Mouse (Mus musculus): ENCODE measurements around the gene Gm15737. TPM values are rescaled to one million over a fixed set of nuclear protein-coding genes. Genes with fewer than 3 reads are reported as not detected.
A peak's percentile ranks its signal among the peaks of the same experiment; 100 is the strongest.

Gene Gm15737
- polyA plus RNA-seq, 1 experiment from 2014 or later: 0.39 TPM

DNA sequence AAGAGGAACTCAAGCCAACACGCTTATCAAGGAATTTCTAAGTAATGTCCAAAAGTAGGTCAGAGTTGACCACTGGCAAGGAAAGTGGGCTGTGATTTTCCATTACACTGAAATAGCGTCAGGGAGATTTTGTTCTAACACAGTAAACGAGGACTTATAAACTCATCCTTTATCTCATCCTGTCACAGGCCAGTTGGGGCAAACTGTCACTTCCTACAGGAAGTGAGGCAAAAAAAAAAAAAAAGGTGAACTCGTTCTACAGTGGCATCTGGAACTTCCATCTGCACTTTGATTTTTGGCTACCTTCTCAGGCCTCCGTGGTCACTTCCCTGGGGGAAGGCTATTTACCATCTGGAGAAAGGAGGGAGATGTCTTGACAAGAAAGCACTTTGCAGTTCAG is 5.7 kb downstream of the Gm15737 start:
- no peak overlapping the region for H3K4me2 ChIP-seq (ENCODE audit: low read length)
- no peak overlapping the region for H3K9ac ChIP-seq (ENCODE audit: low read length)
- 36% methylated on average over 5 of the region's 5 CpGs for WGBS
- H3K27ac ChIP-seq (replicated peaks in 1 of 2; ENCODE audit: control insufficient read depth in 1 of 2, insufficient read depth in 1 of 2, low read depth in 2 of 2, low read length in 2 of 2): no peak overlapping the region; a peak in 2 of 4 replicates
- H3K27me3 ChIP-seq (ENCODE audit: control insufficient read depth, insufficient read depth, low read length): no peaks in the 10 kb centered on the region
- ATAC-seq (ENCODE audit: insufficient number of reproducible peaks, insufficient read depth, low FRiP score, low read depth): no peak
- H3K4me3 ChIP-seq (ENCODE audit: control insufficient read depth in 1 of 2, insufficient read depth in 1 of 2, low read depth in 1 of 2, low read length in 2 of 2): no peak overlapping the region
- peaks cover 62% of the 10 kb centered on the region for H3K36me3 ChIP-seq (ENCODE audit: control insufficient read depth, insufficient read depth, low read length)
- H3K4me1 ChIP-seq (ENCODE audit: control insufficient read depth in 2 of 2, insufficient read depth in 2 of 2, low read length in 2 of 2): peaks cover 11 to 19% of the 10 kb centered on the region in 2 experiments
- H3K9me3 ChIP-seq (ENCODE audit: control insufficient read depth, low read length): no peaks in the 10 kb centered on the region

DNA sequence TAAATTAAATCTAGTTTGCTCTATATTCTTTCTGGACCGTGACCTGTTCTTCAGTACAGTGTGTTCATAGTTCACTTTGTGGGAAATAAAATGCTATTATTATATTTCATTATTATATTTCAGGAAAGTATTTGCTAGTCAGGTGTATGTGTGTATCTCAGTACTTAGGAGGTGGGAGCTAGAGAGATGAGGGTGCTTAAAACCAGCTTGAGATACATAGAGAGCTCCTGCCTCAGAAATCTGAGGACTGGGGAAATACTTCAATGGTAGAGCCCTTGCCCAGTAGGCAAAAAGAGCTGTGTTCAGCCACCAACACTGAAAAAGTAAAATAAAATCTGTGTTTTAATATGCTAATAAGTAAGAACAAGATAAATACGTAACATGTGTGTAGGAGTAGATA is 6.2 kb downstream of the Gm15737 start:
- peaks cover 65% of the 10 kb centered on the region for H3K36me3 ChIP-seq (ENCODE audit: control insufficient read depth, insufficient read depth, low read length)
- H3K27me3 ChIP-seq (ENCODE audit: control insufficient read depth, insufficient read depth, low read length): no peaks in the 10 kb centered on the region
- no peak overlapping the region for H3K9ac ChIP-seq (ENCODE audit: low read length)
- no peak for ATAC-seq (ENCODE audit: insufficient number of reproducible peaks, insufficient read depth, low FRiP score, low read depth)
- H3K4me1 ChIP-seq (ENCODE audit: control insufficient read depth in 2 of 2, insufficient read depth in 2 of 2, low read length in 2 of 2): peaks cover 6 to 14% of the 10 kb centered on the region in 2 experiments
- no peak overlapping the region for H3K4me2 ChIP-seq (ENCODE audit: low read length)
- no peak overlapping the region for H3K4me3 ChIP-seq (ENCODE audit: control insufficient read depth in 1 of 2, insufficient read depth in 1 of 2, low read depth in 1 of 2, low read length in 2 of 2)
- 88% methylated on average over 2 of the region's 2 CpGs for WGBS
- H3K9me3 ChIP-seq (ENCODE audit: control insufficient read depth, low read length): no peaks in the 10 kb centered on the region
- H3K27ac ChIP-seq (replicated peaks in 1 of 2; ENCODE audit: control insufficient read depth in 1 of 2, insufficient read depth in 1 of 2, low read depth in 2 of 2, low read length in 2 of 2): no peak overlapping the region

DNA sequence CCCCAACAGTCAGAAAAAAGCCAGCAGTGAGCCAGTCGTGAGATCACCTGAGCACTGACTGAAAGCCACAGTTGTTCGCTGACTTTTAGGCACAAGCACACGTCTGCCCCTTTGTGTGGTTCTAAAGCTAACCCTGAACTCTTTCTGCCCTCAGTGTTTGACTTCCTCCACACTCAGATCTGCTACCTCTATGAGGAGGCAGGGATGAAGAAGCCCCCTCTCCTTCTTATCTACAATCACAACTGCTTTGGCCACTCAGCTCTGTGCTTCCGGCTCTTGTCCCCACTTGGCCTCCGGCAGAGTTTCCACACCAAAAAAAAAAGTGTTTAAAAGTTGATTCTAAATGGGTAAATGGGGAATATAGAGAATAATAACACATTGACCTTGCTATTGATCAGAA is 7.0 kb downstream of the Gm15737 start:
- WGBS: 42% methylated on average over 5 of the region's 5 CpGs
- Histone ChIP-seq H3K27ac (replicated peaks in 1 of 2; ENCODE audit: control insufficient read depth in 1 of 2, insufficient read depth in 1 of 2, low read depth in 2 of 2, low read length in 2 of 2) (no peak overlapping the region), H3K4me2 (ENCODE audit: low read length) (no peak overlapping the region), H3K27me3 (ENCODE audit: control insufficient read depth, insufficient read depth, low read length) (no peaks in the 10 kb centered on the region), H3K4me1 (ENCODE audit: control insufficient read depth in 2 of 2, insufficient read depth in 2 of 2, low read length in 2 of 2) (peaks cover 6 to 11% of the 10 kb centered on the region in 2 experiments), H3K4me3 (ENCODE audit: control insufficient read depth in 1 of 2, insufficient read depth in 1 of 2, low read depth in 1 of 2, low read length in 2 of 2) (no peak overlapping the region), H3K9ac (ENCODE audit: low read length) (no peak overlapping the region), H3K36me3 (ENCODE audit: control insufficient read depth, insufficient read depth, low read length) (peaks cover 68% of the 10 kb centered on the region), H3K9me3 (ENCODE audit: control insufficient read depth, low read length) (no peaks in the 10 kb centered on the region)
- ATAC-seq (ENCODE audit: insufficient number of reproducible peaks, insufficient read depth, low FRiP score, low read depth): no peak

DNA sequence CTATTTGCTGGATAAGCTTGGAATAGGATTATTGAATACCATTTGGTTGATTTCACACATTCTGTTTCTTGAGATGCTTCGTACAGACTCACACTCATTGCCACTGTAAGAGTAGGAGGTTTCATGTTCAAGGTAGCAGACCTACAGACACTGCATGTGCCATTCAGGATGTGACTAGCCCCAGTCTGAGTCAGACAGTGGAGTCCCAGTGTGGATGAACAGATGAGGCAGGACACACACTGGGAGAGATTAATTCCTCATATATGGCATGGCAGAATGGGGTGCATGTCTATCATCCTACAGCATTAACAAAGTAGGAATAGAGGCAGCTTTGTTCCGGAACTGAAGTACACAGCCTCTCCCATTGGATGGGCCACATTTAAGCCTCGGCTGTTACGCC is 8.1 kb downstream of the Gm15737 start:
- ATAC-seq (ENCODE audit: insufficient number of reproducible peaks, insufficient read depth, low FRiP score, low read depth): no peak
- Histone ChIP-seq H3K9ac (ENCODE audit: low read length) (no peak overlapping the region), H3K4me1 (ENCODE audit: control insufficient read depth in 2 of 2, insufficient read depth in 2 of 2, low read length in 2 of 2) (peaks cover 8 to 11% of the 10 kb centered on the region in 2 experiments), H3K27me3 (ENCODE audit: control insufficient read depth, insufficient read depth, low read length) (no peaks in the 10 kb centered on the region), H3K9me3 (ENCODE audit: control insufficient read depth, low read length) (no peaks in the 10 kb centered on the region), H3K36me3 (ENCODE audit: control insufficient read depth, insufficient read depth, low read length) (peaks cover 64% of the 10 kb centered on the region), H3K4me2 (ENCODE audit: low read length) (no peak overlapping the region), H3K4me3 (ENCODE audit: control insufficient read depth in 1 of 2, insufficient read depth in 1 of 2, low read depth in 1 of 2, low read length in 2 of 2) (no peak overlapping the region), H3K27ac (replicated peaks in 1 of 2; ENCODE audit: control insufficient read depth in 1 of 2, insufficient read depth in 1 of 2, low read depth in 2 of 2, low read length in 2 of 2) (no peak overlapping the region)
- WGBS: 92% methylated on average over 4 of the region's 4 CpGs

DNA sequence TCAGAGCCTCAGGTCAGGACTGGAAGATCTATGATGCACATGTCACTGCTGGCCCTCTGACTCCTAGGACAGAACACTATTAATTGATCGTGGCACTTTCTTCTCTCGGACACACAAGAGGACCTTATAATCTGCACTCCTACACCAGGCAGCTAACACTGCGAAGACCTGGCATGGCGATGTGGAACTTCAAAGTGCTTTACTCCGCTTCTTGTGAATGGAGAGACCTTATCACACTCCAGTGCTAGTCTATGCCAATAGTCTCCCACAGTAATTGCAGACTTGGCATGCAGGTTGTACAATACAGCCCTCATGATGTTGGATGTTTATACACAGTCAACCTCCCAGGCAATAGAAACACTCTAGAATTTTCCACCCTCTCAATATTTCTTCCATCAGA is 9.6 kb downstream of the Gm15737 start:
- no peak for ATAC-seq (ENCODE audit: insufficient number of reproducible peaks, insufficient read depth, low FRiP score, low read depth)
- Histone ChIP-seq H3K4me2 (ENCODE audit: low read length) (no peak overlapping the region), H3K4me1 (ENCODE audit: control insufficient read depth in 2 of 2, insufficient read depth in 2 of 2, low read length in 2 of 2) (peaks cover 8 to 11% of the 10 kb centered on the region in 2 experiments), H3K9me3 (ENCODE audit: control insufficient read depth, low read length) (no peaks in the 10 kb centered on the region), H3K27ac (replicated peaks in 1 of 2; ENCODE audit: control insufficient read depth in 1 of 2, insufficient read depth in 1 of 2, low read depth in 2 of 2, low read length in 2 of 2) (no peak overlapping the region), H3K27me3 (ENCODE audit: control insufficient read depth, insufficient read depth, low read length) (no peaks in the 10 kb centered on the region), H3K9ac (ENCODE audit: low read length) (no peak overlapping the region), H3K4me3 (ENCODE audit: control insufficient read depth in 1 of 2, insufficient read depth in 1 of 2, low read depth in 1 of 2, low read length in 2 of 2) (no peak overlapping the region), H3K36me3 (ENCODE audit: control insufficient read depth, insufficient read depth, low read length) (peaks cover 61% of the 10 kb centered on the region)
- WGBS: 78% methylated on average over 5 of the region's 5 CpGs

DNA sequence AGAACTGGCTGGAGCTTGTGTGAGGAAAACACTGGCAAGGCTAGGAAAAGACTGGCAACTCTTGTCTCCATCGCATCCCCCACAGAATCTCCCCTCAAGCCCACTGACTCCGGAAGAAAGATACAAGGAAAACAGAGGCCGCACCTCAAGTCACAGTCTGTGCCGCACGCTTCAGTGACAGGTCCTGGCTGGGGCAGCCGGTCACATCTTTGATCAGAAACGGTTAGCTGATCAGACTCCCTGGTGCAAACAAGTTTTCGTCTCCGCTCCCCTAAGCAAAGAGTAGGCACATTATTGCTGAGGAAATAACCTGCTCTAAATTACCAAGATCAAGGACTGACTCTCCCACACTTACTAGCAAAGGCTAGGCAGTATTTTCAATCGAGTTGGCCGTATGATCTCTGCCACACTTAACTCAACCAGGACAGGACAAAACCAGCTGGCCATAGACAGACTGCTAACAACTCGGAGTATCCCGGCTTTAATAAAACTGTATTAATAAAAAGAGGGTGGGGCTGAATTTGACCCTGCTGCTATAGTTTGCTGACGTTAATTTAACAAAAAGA is 10.6 kb downstream of the Gm15737 start:
- Histone ChIP-seq H3K4me3 (ENCODE audit: control insufficient read depth in 1 of 2, insufficient read depth in 1 of 2, low read depth in 1 of 2, low read length in 2 of 2) (no peak overlapping the region), H3K9ac (ENCODE audit: low read length) (no peak overlapping the region), H3K4me2 (ENCODE audit: low read length) (no peak overlapping the region), H3K4me1 (ENCODE audit: control insufficient read depth in 2 of 2, insufficient read depth in 2 of 2, low read length in 2 of 2) (peaks cover 8% of the 10 kb centered on the region in 2 experiments), H3K27ac (replicated peaks in 1 of 2; ENCODE audit: control insufficient read depth in 1 of 2, insufficient read depth in 1 of 2, low read depth in 2 of 2, low read length in 2 of 2) (no peak overlapping the region), H3K27me3 (ENCODE audit: control insufficient read depth, insufficient read depth, low read length) (no peaks in the 10 kb centered on the region), H3K9me3 (ENCODE audit: control insufficient read depth, low read length) (no peaks in the 10 kb centered on the region), H3K36me3 (ENCODE audit: control insufficient read depth, insufficient read depth, low read length) (peaks cover 66% of the 10 kb centered on the region)
- 90% methylated on average over 14 of the region's 14 CpGs for WGBS
- ATAC-seq (ENCODE audit: insufficient number of reproducible peaks, insufficient read depth, low FRiP score, low read depth): no peak

DNA sequence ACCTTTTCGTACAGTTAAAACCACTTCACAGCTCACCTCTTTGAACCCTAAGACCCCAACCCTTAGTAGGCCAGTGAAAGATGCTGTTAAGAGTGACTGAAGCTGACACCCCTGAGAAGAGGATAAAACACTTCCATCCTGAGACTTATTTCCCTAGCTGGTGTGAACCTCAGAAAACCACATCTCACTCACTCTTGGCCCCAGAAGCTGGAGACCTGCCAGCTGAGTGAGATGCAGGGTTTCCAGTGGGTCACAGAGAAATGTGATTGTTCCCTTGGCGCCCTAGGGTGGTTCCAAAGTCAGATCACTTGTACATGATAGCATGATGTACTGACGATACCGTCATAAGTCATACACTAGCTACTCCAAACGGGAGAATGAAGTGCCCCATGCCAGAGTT is 13.3 kb downstream of the Gm15737 start:
- 68% methylated on average over 5 of the region's 5 CpGs for WGBS
- Histone ChIP-seq H3K27ac (replicated peaks in 1 of 2; ENCODE audit: control insufficient read depth in 1 of 2, insufficient read depth in 1 of 2, low read depth in 2 of 2, low read length in 2 of 2) (peak overlapping the region in 1 of 2 experiments; percentile 31; a peak in 1 of 4 replicates), H3K36me3 (ENCODE audit: control insufficient read depth, insufficient read depth, low read length) (peaks cover 86% of the 10 kb centered on the region)

More for the DNA sequence above, 13.3 kb downstream of the Gm15737 start:
- H3K27me3 ChIP-seq (ENCODE audit: control insufficient read depth, insufficient read depth, low read length): no peaks in the 10 kb centered on the region
- no peak for ATAC-seq (ENCODE audit: insufficient number of reproducible peaks, insufficient read depth, low FRiP score, low read depth)
- H3K4me1 ChIP-seq (ENCODE audit: control insufficient read depth in 2 of 2, insufficient read depth in 2 of 2, low read length in 2 of 2): peaks cover 0 to 2% of the 10 kb centered on the region in 2 experiments; a peak in 1 of 4 replicates
- H3K4me3 ChIP-seq (ENCODE audit: control insufficient read depth in 1 of 2, insufficient read depth in 1 of 2, low read depth in 1 of 2, low read length in 2 of 2): no peak overlapping the region
- no peaks in the 10 kb centered on the region for H3K9me3 ChIP-seq (ENCODE audit: control insufficient read depth, low read length)
- H3K9ac ChIP-seq (ENCODE audit: low read length): no peak overlapping the region
- H3K4me2 ChIP-seq (ENCODE audit: low read length): no peak overlapping the region

All from heart, embryonic 14.5 days (tissue).